Mouse (Mus musculus): Measurements from ENCODE around the gene Cracr2b.

- TF ChIP-seq CHD2 (IDR thresholded peaks at IDR 0.05; ENCODE audit: low read length) (no peak), CTCF (conservative IDR thresholded peaks at IDR 0.05 in 1 of 2, IDR thresholded peaks at IDR 0.05 in 1 of 2; ENCODE audit: low read depth in 2 of 2, low read length in 2 of 2) (no peak), NELFE (IDR thresholded peaks at IDR 0.05; ENCODE audit: low read depth, low read length) (no peak), IRF4 (IDR thresholded peaks at IDR 0.05; ENCODE audit: low read depth, low read length) (no peak), SMC3 (IDR thresholded peaks at IDR 0.05; ENCODE audit: low read depth, low read length) (no peak), POLR2A (IDR thresholded peaks at IDR 0.05; ENCODE audit: low read depth, low read length) (no peak), E2F4 (IDR thresholded peaks at IDR 0.05; ENCODE audit: insufficient replicate concordance, low read depth, low read length) (no peak), HCFC1 (IDR thresholded peaks at IDR 0.05; ENCODE audit: low read depth, low read length) (no peak), MXI1 (IDR thresholded peaks at IDR 0.05; ENCODE audit: low read depth, low read length) (no peak), RCOR1 (conservative IDR thresholded peaks at IDR 0.05; ENCODE audit: low read depth, low read length) (no peak), USF1 (IDR thresholded peaks at IDR 0.05; ENCODE audit: low read depth, low read length) (no peak)
Measured at GRCm38 (mm10) chr7:141483114-141483653, 22.3 kb downstream of the Cracr2b start.
